Mouse (Mus musculus) B cell, adult 2 months (primary cell): Measurements from ENCODE around the gene Tenm2.

Experiments used
- DNase-seq, 2 experiments: peaks; one replicate each; pipeline ENCODE4 v3.0.0; 2022

Tenm2 gene

DNA sequence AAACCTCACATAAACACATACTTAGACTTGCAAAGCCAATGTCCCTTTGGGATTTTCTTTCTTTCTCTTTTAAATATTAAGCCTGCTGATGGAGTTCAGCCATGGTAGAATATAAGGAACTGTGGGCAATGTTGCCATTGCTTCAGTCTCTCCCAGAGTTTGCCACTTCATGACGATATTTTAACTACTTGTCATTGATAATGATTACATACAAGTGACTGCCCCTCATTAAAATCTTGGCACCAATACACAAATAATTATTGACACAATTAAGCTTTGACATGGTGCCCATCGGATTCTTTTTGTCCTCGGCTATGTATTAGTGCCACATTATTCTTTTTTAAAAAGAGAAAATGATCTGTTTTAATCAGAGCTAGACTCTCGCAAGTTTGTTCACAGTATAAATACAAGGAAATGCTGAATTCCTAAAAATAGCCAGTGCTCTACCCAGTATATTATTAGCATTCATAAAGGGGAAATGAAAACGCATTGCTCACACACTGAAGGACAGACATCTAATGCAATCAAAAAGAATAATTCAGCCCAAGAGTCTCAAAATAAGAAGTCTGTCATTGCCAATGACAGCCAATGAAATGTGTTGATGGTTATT, 158.7 kb downstream of the Tenm2 start:
- DNase-seq: no peak

DNA sequence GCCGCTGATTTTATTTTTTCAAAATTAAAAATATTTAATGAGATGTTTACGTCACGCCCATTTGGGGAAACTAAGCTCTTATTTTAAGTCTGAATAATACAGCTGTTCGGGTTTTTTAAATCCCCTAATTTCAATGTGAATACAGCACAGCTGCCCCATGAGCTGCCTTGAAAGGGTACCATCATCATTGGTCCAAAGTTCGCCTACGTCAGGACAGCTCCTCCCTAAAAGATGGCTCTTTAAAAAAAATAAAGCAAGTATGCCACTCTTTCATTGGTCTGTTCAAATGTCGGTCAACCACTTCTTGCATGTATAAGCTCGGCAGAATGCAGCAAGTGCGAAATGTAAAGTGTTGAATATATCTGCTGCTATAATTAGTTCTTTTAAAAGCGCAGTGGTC, 160.4 kb downstream of the Tenm2 start:
- DNase-seq: no peak

DNA sequence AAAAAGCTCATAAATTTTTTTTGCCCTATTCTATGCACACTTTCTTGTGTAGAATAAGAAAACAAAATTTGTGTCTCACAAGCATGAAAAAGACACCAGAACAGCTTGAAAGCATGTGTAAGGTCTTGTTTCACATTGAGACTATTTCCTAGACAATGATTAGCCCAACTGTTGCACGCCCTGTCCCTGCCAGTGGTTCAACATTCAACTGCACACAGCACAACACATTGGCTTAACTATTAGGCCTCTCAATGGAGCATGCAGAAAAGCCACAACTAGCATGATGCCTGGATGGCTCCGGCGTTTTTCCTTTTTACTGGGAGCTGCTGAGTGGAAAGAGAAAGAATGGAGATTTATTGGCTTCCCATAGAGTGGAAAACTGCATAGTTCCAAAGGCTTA, 170.3 kb downstream of the Tenm2 start:
- DNase-seq: no peak

GRCm38 (mm10) chr11:37046671-37047070, 189.1 kb downstream of the Tenm2 start:
- DNase-seq: no peak

GRCm38 (mm10) chr11:37041259-37041658, 194.5 kb downstream of the Tenm2 start:
- no peak for DNase-seq

DNA sequence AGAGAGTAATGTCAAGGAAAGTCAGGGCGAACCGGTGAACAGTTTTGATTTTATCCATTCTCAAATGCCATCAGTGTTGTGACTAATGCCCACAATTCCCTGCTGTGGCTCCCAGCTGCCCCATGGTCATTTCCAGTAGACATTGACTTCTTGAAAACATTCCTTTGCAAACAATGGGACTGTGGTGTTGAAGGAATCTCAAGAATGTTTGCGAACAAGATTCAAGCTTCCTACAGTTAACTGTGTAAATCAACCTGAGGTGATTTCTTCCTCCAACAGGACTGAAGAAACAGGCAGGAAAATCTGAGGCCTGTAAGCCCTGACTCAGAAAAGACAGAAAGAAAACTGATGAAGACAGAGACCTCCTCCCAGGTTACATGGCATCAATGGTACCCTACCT, 196.5 kb downstream of the Tenm2 start:
- DNase-seq: no peak

DNA sequence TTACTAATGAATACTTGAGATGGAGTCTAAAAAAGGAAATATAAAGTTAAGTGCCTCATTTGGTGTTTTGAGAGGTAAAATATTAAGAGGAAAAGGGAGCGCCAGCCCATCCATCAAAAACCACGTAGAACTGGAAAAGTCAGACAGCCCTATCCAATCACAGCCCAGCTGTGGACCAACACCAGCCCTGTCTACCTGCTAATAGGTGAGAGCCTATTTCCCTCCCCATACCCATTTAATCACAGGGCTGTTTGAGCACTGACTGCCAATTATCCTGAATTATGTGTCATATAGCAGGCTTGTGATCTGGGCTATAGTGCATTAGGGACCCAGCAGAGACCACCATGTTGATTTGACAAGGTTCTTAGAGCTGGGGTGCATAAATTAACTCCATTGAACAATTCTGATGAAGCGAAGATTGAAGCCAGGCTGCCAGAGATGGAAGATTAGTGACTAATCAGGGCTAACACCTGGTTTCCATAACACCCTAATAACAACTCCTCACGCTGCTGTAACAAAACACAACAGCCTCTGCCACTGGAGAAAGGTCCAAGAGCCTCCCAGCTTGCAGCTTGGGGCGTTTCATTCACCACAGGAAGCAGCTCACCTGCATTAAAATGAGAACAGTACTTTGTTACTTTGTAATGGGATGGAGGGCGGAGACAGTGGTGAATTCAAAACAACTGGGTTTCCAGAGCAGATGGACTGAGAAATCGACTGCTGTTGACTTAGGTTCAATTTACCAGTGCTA, 204.3 kb downstream of the Tenm2 start:
- DNase-seq: no peak

- no peak for DNase-seq
Observed at GRCm38 (mm10) chr11:37011900-37012299, 223.9 kb downstream of the Tenm2 start.

DNA sequence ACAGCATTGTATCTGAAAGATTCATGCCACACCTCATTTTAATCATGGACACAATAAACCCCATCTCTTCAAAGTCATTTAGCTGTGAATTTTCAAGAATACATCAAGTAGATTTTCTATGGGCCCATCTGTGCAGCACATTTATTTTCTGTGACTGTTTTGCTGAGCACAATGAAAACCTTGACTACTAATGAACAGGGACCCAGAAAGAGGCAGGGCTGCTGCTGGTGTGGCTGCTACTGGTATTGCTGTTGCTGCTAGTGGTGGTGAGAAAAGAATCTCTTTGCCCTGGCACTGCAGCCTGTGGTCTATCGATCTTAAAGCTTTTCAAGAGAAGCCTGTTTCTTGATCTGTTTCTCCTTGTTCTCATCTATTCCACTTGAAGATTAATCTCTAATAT, 226.5 kb downstream of the Tenm2 start:
- DNase-seq: no peak

DNA sequence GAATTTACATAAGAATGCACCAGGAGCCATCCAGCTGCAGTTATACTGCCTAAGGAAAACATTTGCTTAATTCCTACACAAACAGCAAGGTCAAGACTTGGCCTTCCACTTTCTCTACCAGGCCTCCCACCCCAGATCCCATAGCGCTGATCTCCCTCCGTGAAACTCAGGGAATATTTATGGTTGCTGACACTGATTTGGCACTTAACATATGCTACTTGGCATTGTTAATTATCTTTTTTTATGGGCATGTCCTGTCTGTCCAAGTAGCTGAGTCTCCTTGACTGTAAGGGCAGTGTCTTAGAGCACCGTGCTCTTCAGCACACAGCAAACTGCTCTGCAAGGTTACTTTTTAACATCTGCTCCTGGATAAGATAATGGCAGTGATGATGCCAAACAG, 238.1 kb downstream of the Tenm2 start:
- no peak for DNase-seq

DNA sequence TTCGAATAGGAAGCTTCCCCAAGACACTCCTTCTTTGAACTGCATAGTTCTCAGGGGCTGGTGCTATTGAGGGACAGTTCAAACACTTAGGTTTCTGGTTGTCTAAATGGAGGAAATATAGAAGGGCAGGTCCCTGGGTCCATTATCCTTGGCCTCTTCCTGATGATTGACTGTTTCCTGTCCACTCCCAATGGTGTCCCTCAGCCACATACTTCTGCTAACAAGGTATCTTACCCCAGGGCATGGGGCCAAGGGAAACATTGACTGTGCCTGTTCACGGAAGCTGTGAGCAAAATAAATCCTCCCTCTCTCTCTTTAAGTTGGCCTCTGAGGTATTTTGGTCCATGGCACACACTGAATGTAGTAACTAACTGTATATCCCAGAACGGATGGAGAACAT, 244.9 kb downstream of the Tenm2 start:
- no peak for DNase-seq

GRCm38 (mm10) chr11:36988776-36989565, 246.8 kb downstream of the Tenm2 start:
- DNase-seq: no peak

DNA sequence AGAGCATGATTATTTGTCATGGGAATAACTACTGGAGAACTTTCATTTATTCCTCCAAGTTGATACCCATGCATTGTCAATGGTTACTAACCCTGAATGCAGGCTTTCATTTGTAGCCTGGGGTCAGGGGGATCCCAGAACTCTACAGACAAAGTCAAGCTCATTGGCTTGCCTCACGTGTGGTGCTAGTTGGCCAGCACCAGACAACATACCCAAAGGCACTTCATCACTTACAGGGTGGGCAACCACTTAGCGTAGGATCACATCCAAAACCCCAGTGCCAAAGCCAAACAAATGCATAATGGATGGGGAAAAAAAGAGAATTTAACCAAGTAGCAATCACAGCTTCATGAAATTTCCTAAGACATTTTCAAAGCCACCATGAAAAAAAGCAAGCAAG, 261.6 kb downstream of the Tenm2 start:
- DNase-seq: no peak

GRCm38 (mm10) chr11:36958102-36958501, 277.7 kb downstream of the Tenm2 start:
- DNase-seq: no peak

- no peak for DNase-seq
Observed at GRCm38 (mm10) chr11:36941429-36941828, 294.3 kb downstream of the Tenm2 start.

DNA sequence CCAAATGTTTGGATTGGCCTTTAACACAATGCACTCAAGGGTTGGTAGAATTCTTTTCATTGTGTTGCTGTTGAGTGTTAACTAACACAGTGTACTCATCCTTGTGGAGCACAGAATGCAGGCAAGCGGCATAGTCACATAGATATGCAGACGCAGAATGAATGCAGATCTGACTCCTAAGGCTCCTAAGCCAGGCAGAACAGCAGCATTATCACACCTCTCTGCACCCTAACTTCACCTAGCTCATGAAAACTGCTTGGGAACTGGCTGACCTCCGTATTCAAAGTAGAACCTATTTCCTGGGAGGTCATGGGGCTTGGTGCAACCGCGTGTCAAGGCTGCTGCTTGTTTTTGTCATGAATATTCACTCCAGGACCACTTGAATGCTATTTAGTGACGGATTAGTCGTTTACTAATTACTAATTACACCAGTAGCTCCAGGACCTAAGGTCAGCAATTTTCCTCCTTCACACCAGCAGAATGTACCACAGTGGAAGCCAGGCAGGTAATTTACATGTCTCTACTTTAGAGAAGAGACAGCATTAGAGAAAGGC, 295.1 kb downstream of the Tenm2 start:
- DNase-seq: no peak

- no peak for DNase-seq
Observed at GRCm38 (mm10) chr11:36929817-36930216, 305.9 kb downstream of the Tenm2 start.

GRCm38 (mm10) chr11:36926705-36927406, 308.9 kb downstream of the Tenm2 start:
- no peak for DNase-seq

DNA sequence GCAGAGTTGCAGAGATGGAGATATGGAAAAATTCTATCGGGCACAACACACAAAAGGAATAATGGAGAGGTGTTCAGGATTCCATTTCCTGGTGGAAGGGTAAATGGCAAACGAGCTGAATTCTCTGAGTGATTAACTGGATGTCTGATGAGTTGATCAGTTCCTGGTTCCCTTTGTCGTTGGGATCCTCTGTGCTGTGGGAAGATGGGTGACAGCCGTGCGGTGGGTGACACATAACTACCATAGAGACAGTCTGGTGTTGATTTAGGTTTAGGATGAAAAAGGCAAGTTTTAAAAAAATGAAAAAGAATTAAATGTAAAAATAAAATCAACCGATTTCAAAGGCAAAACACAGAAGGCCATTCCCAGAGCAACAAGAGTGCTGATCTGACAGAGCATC, 316.5 kb downstream of the Tenm2 start:
- DNase-seq: no peak

DNA sequence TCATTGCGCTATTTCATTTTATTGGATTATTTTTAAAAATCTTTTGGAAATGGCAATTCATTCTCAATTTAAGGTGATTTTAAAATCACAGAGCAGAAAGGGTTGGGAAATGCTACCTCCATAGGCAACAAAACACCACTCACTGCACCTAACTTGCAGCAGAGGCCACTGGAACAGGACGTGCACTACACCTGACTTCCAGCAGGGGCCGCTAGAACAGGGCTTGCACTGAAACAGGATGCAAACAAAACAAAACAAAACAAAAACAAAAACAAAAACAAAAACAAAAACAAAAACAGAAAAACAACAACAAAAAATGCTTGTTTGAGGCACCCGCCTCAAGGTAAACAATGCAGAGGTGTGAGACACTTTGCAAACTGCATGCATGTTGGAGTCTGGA, 324.4 kb downstream of the Tenm2 start:
- no peak for DNase-seq

GRCm38 (mm10) chr11:36909036-36909435, 326.7 kb downstream of the Tenm2 start:
- no peak for DNase-seq

GRCm38 (mm10) chr11:36902302-36902701, 333.5 kb downstream of the Tenm2 start:
- DNase-seq: no peak

DNA sequence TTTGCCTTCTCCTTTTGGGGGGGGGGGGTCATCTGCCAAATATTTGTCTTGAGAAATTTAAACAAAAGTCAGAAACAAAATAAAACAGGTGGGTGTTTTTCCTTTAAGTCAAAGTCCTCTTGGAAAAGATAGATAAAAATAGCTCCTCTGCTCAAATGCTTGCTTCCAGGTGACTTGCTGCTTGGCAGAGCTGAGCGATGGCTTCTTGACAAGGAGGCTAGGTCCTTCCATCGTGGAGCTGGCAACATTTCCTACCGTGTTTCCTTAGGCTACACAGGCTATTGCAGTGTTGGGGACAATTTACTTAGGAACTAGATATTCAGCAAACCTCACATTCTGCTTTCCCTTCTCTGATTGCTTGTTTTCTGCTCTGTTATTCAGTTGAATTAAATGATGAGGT, 342.7 kb downstream of the Tenm2 start:
- DNase-seq: no peak
